ENCODE assay signal across 13 mouse cellular contexts in genomic region chr7:18828592-18828991, GRCm38 (mm10). TPM values are rescaled to one million over a fixed set of nuclear protein-coding genes. Genes with fewer than 3 reads are reported as not detected.
DNase-seq lines count a peak whose midpoint lies in the region; ATAC-seq lines count a peak whose summit lies in the region.
"Had no signal": no experiment of that assay in that cellular context is flagged by ENCODE, and none has a peak within 500 bp of the region (broad histone marks: within the 10 kb centered on the region; RNA-seq: fewer than 3 reads in every experiment).

No protein-coding gene starts in this region.

- no peaks in the 10 kb centered on the region for H3K4me1 ChIP-seq in midbrain, embryonic 14.5 days (ENCODE audit: control insufficient read depth, insufficient read depth, low read length)
- peaks cover 7% of the 10 kb centered on the region for H3K4me1 ChIP-seq in midbrain, embryonic 10.5 days
- H3K4me1 ChIP-seq in intestine, embryonic 16.5 days (ENCODE audit: control insufficient read depth, insufficient read depth, low read length), result peaks cover 4% of the 10 kb centered on the region; the same call in 1 of the 2 replicates
- H3K4me1 ChIP-seq: hindbrain, embryonic 15.5 days had no signal

- WGBS in midbrain, embryonic 14.5 days, result 60% methylated on average over 9 of the region's 9 CpGs
- 62% methylated on average over 9 of the region's 9 CpGs for WGBS in midbrain, embryonic 10.5 days
- WGBS in intestine, embryonic 16.5 days, result 71% methylated on average over 9 of the region's 9 CpGs

- H3K36me3 ChIP-seq in midbrain, embryonic 14.5 days (ENCODE audit: control insufficient read depth, insufficient read depth, low read length), result no peaks in the 10 kb centered on the region
- H3K36me3 ChIP-seq in midbrain, embryonic 10.5 days, result no peaks in the 10 kb centered on the region
- H3K36me3 ChIP-seq in intestine, embryonic 16.5 days (ENCODE audit: control insufficient read depth, insufficient read depth, low read length), result no peaks in the 10 kb centered on the region
- H3K36me3 ChIP-seq: hindbrain, embryonic 15.5 days; limb, embryonic 12.5 days had no signal

- no peak overlapping the region for H3K4me3 ChIP-seq in midbrain, embryonic 14.5 days (replicated peaks; ENCODE audit: low read depth, low read length)
- H3K4me3 ChIP-seq in midbrain, embryonic 10.5 days, result no peak overlapping the region
- H3K4me3 ChIP-seq in intestine, embryonic 16.5 days (ENCODE audit: low read length), result no peak overlapping the region
- H3K4me3 ChIP-seq: erythroblast, embryonic 14.5 days; hindbrain, embryonic 15.5 days; limb, embryonic 12.5 days had no signal

- no peak for ATAC-seq in midbrain, embryonic 14.5 days (ENCODE audit: low FRiP score, low TSS enrichment)
- ATAC-seq in intestine, embryonic 16.5 days, result no peak

- no peaks in the 10 kb centered on the region for H3K27me3 ChIP-seq in midbrain, embryonic 14.5 days (ENCODE audit: control insufficient read depth, insufficient read depth, low read length)
- no peaks in the 10 kb centered on the region for H3K27me3 ChIP-seq in midbrain, embryonic 10.5 days (ENCODE audit: low read depth, poor library complexity, severe bottlenecking)
- H3K27me3 ChIP-seq in intestine, embryonic 16.5 days (replicated peaks; ENCODE audit: control insufficient read depth, insufficient read depth, low read length), result no peaks in the 10 kb centered on the region
- H3K27me3 ChIP-seq: hindbrain, embryonic 15.5 days had no signal

- H3K4me2 ChIP-seq in midbrain, embryonic 14.5 days (ENCODE audit: low read length), result no peak overlapping the region
- no peak overlapping the region for H3K4me2 ChIP-seq in intestine, embryonic 16.5 days (ENCODE audit: low read depth, low read length)
- H3K4me2 ChIP-seq: hindbrain, embryonic 15.5 days; limb, embryonic 12.5 days had no signal

- no peaks in the 10 kb centered on the region for H3K9me3 ChIP-seq in midbrain, embryonic 14.5 days (ENCODE audit: control insufficient read depth, low read length)
- no peaks in the 10 kb centered on the region; the same call in 1 of the 2 replicates for H3K9me3 ChIP-seq in midbrain, embryonic 10.5 days (replicated peaks)
- H3K9me3 ChIP-seq in intestine, embryonic 16.5 days (ENCODE audit: control insufficient read depth, low read length), result no peaks in the 10 kb centered on the region
- H3K9me3 ChIP-seq: hindbrain, embryonic 15.5 days had no signal

- no peak overlapping the region for H3K27ac ChIP-seq in midbrain, embryonic 14.5 days (replicated peaks; ENCODE audit: low read depth, low read length)
- H3K27ac ChIP-seq in midbrain, embryonic 10.5 days (replicated peaks), result no peak overlapping the region
- no peak overlapping the region for H3K27ac ChIP-seq in intestine, embryonic 16.5 days (ENCODE audit: low read length)
- H3K27ac ChIP-seq: hindbrain, embryonic 15.5 days; limb, embryonic 12.5 days had no signal

- H3K9ac ChIP-seq in midbrain, embryonic 14.5 days (replicated peaks; ENCODE audit: low read length), result no peak overlapping the region
- H3K9ac ChIP-seq in intestine, embryonic 16.5 days (ENCODE audit: low read depth, low read length), result no peak overlapping the region
- H3K9ac ChIP-seq: hindbrain, embryonic 15.5 days; limb, embryonic 12.5 days had no signal

- DNase-seq in heart, adult 9 months (ENCODE audit: low spot score in 2 of 2), result peak; percentile 10 to 13
- no peak for DNase-seq in heart, postnatal 4 days
- DNase-seq in midbrain, embryonic 14.5 days, result peak; percentile 47
- no peak for DNase-seq in midbrain, embryonic 10.5 days (ENCODE audit: low spot score)
- DNase-seq in R1 (ENCODE audit: low read depth, low spot score), result peak; percentile 84
- peak; percentile 45 for DNase-seq in retina, embryonic 14.5 days (ENCODE audit: low spot score)
- no peak for DNase-seq in thymus, postnatal 10 days (ENCODE audit: low spot score in 2 of 2)

RNA-seq across cellular contexts. Expression of gene Psg17, which starts 7.2 kb away (rescaled TPM):
- not detected for total RNA-seq in heart, postnatal 4 days (2021)
- polyA plus RNA-seq in midbrain, embryonic 14.5 days (2014; fragmentation: Nextera tagmentation; extraction: Ambion mirVana), result not detected in 2 replicates
- polyA plus RNA-seq in midbrain, embryonic 10.5 days (2016; fragmentation: Nextera tagmentation; extraction: Ambion mirVana), result not detected in 2 replicates
- polyA plus RNA-seq in intestine, embryonic 16.5 days (2015; fragmentation: Nextera tagmentation; extraction: Ambion mirVana), result 0.06 and 0.09 TPM in 2 replicates
- total RNA-seq: adrenal gland, postnatal 36 days had no signal
- polyA plus RNA-seq: erythroblast, embryonic 14.5 days; neural tube, embryonic 11.5 days had no signal

RNA-seq across cellular contexts. Expression of gene Mill2, which starts 11.2 kb away (rescaled TPM):
- total RNA-seq in heart, postnatal 4 days (2021), result 1 to 10 TPM; 2.8 to 3.5 TPM
- polyA plus RNA-seq in midbrain, embryonic 14.5 days (2014; fragmentation: Nextera tagmentation; extraction: Ambion mirVana), result 0.18 and 0.43 TPM in 2 replicates
- 0.14 and 0.30 TPM in 2 replicates for polyA plus RNA-seq in midbrain, embryonic 10.5 days (2016; fragmentation: Nextera tagmentation; extraction: Ambion mirVana)
- polyA plus RNA-seq in intestine, embryonic 16.5 days (2015; fragmentation: Nextera tagmentation; extraction: Ambion mirVana), result 1.1 and 1.3 TPM in 2 replicates
- polyA plus RNA-seq: erythroblast, embryonic 14.5 days; limb, embryonic 12.5 days; neural tube, embryonic 11.5 days had no signal

RNA-seq across cellular contexts. Expression of gene Psg19, which starts 30.3 kb away (rescaled TPM):
- not detected for total RNA-seq in heart, postnatal 4 days (2021)
- polyA plus RNA-seq in midbrain, embryonic 14.5 days (2014; fragmentation: Nextera tagmentation; extraction: Ambion mirVana), result not detected in 2 replicates
- not detected in 2 replicates for polyA plus RNA-seq in midbrain, embryonic 10.5 days (2016; fragmentation: Nextera tagmentation; extraction: Ambion mirVana)
- polyA plus RNA-seq in intestine, embryonic 16.5 days (2015; fragmentation: Nextera tagmentation; extraction: Ambion mirVana), result not detected in 2 replicates
- total RNA-seq: adrenal gland, postnatal 36 days had no signal
- polyA plus RNA-seq: erythroblast, embryonic 14.5 days; hindbrain, embryonic 15.5 days; limb, embryonic 12.5 days; neural tube, embryonic 11.5 days had no signal

RNA-seq across cellular contexts. Expression of gene Pglyrp1, which starts 42.5 kb away (rescaled TPM):
- 1 to 10 TPM; 1.1 to 2.0 TPM for total RNA-seq in heart, postnatal 4 days (2021)
- polyA plus RNA-seq in midbrain, embryonic 14.5 days (2014; fragmentation: Nextera tagmentation; extraction: Ambion mirVana), result 18.9 and 20.7 TPM in 2 replicates
- 1.6 and 1.7 TPM in 2 replicates for polyA plus RNA-seq in midbrain, embryonic 10.5 days (2016; fragmentation: Nextera tagmentation; extraction: Ambion mirVana)
- 101 and 106 TPM in 2 replicates for polyA plus RNA-seq in intestine, embryonic 16.5 days (2015; fragmentation: Nextera tagmentation; extraction: Ambion mirVana)

Comparison
In these comparisons a context has a peak if more than half of its experiments do, and no peak if none do; other contexts are left out.
1. DNase-seq: peak in heart, adult 9 months (2 of 2), midbrain, embryonic 14.5 days (single experiment), R1 (single experiment) and retina, embryonic 14.5 days (single experiment); none in heart, postnatal 4 days (single experiment), midbrain, embryonic 10.5 days (single experiment) and thymus, postnatal 10 days (0 of 2).